Mouse (Mus musculus) kidney, embryonic 15.5 days (tissue): ENCODE results near the gene Sipa1l3. TPM values are rescaled to one million over a fixed set of nuclear protein-coding genes. Genes with fewer than 3 reads are reported as not detected.

Experiments used
- ATAC-seq: fragments of 200-750 bp; cut with Nextera tagmentation; replicated peaks from 2 replicates; pipeline ENCODE4 v1.8.0; 2017; ENCODE audit warnings: moderate TSS enrichment; ENCODE audit not compliant: low FRiP score
- H3K27ac ChIP-seq: fragments of 300-500 bp; sonication (generic); 2 replicates; pipeline ENCODE4 v1.5.1; 2015; ENCODE audit warnings: mild to moderate bottlenecking, inconsistent platforms
- H3K27me3 ChIP-seq: fragments of 300-500 bp; sonication (generic); 2 replicates; pipeline ENCODE4 v1.6.1; 2015; ENCODE audit warnings: inconsistent platforms
- H3K36me3 ChIP-seq: fragments of 300-500 bp; sonication (generic); 2 replicates; pipeline ENCODE4 v1.6.1; 2015; ENCODE audit warnings: inconsistent platforms
- H3K4me1 ChIP-seq: fragments of 300-500 bp; sonication (generic); 2 replicates; pipeline ENCODE4 v1.6.1; 2015; ENCODE audit warnings: inconsistent platforms
- H3K4me2 ChIP-seq: fragments of 300-500 bp; sonication (generic); 2 replicates; pipeline ENCODE4 v1.6.1; 2015; ENCODE audit warnings: moderate library complexity, mild to moderate bottlenecking, inconsistent platforms
- H3K4me3 ChIP-seq: fragments of 300-500 bp; sonication (generic); replicated peaks from 2 replicates; pipeline ENCODE4 v1.5.1; 2015; ENCODE audit warnings: mild to moderate bottlenecking, inconsistent platforms
- H3K9ac ChIP-seq: fragments of 300-500 bp; sonication (generic); 2 replicates; pipeline ENCODE4 v1.6.1; 2015; ENCODE audit warnings: mild to moderate bottlenecking, inconsistent platforms
- H3K9me3 ChIP-seq: fragments of 300-500 bp; sonication (generic); replicated peaks from 2 replicates; pipeline ENCODE4 v1.6.1; 2016; ENCODE audit warnings: inconsistent platforms
- WGBS: fragments of 180-500 bp; shearing (Covaris S2); methylation state at CpG from one replicate; pipeline ENCODE4 v1.1.7; 2015; ENCODE audit warnings: mixed read lengths; 5-methylcytosine and 5-hydroxymethylcytosine counted together
- polyA plus RNA-seq: library from polyadenylated mRNA; unstranded; fragments of >200 nt; fragmentation: Nextera tagmentation; extraction: Ambion mirVana; gene quantifications from 2 replicates; pipeline ENCODE4 v1.2.1, GENCODE M21; 2015

Sipa1l3 gene
- polyA plus RNA-seq, 1 experiment from 2014 or later, result 14.4 TPM

- Histone ChIP-seq H3K9me3 (no peaks in the 10 kb centered on the region), H3K27ac (no peak overlapping the region), H3K27me3 (no peaks in the 10 kb centered on the region), H3K36me3 (no peaks in the 10 kb centered on the region), H3K9ac (no peak overlapping the region), H3K4me3 (no peak overlapping the region), H3K4me2 (no peak overlapping the region), H3K4me1 (peaks cover 15% of the 10 kb centered on the region)
- 59% methylated on average over 6 of the region's 6 CpGs for WGBS
- no peak for ATAC-seq
Observed at GRCm38 (mm10) chr7:29418231-29418630, 100.2 kb downstream of the Sipa1l3 start.

- Histone ChIP-seq H3K4me2 (no peak overlapping the region), H3K36me3 (no peaks in the 10 kb centered on the region), H3K27me3 (no peaks in the 10 kb centered on the region), H3K27ac (no peak overlapping the region), H3K9me3 (no peaks in the 10 kb centered on the region), H3K4me3 (no peak overlapping the region), H3K4me1 (peaks cover 15% of the 10 kb centered on the region), H3K9ac (no peak overlapping the region)
- WGBS, result 33% methylated on average over 8 of the region's 8 CpGs
- ATAC-seq, result no peak
Observed at GRCm38 (mm10) chr7:29417332-29418069, 100.9 kb downstream of the Sipa1l3 start.

- no peak overlapping the region for H3K27ac ChIP-seq
Observed at GRCm38 (mm10) chr7:29416906-29417305, 101.5 kb downstream of the Sipa1l3 start.

GRCm38 (mm10) chr7:29411838-29412580 lies 106.4 kb downstream of the Sipa1l3 start:
- Histone ChIP-seq H3K36me3 (no peaks in the 10 kb centered on the region), H3K9ac (no peak overlapping the region), H3K4me3 (no peak overlapping the region), H3K27ac (no peak overlapping the region), H3K4me2 (no peak overlapping the region), H3K4me1 (peaks cover 10% of the 10 kb centered on the region), H3K27me3 (no peaks in the 10 kb centered on the region), H3K9me3 (no peaks in the 10 kb centered on the region)
- no peak for ATAC-seq
- 62% methylated on average over 8 of the region's 8 CpGs for WGBS

More at GRCm38 (mm10) chr7:29416906-29417305, 101.5 kb downstream of the Sipa1l3 start:
- Histone ChIP-seq H3K4me1 (peaks cover 16% of the 10 kb centered on the region), H3K9me3 (no peaks in the 10 kb centered on the region), H3K36me3 (no peaks in the 10 kb centered on the region), H3K9ac (no peak overlapping the region), H3K4me2 (no peak overlapping the region), H3K27me3 (no peaks in the 10 kb centered on the region), H3K4me3 (no peak overlapping the region)
- ATAC-seq, result no peak
- WGBS, result 54% methylated on average over 2 of the region's 2 CpGs

GRCm38 (mm10) chr7:29411216-29411816 lies 107.1 kb downstream of the Sipa1l3 start:
- Histone ChIP-seq H3K4me2 (no peak overlapping the region), H3K9ac (no peak overlapping the region), H3K27ac (no peak overlapping the region), H3K36me3 (no peaks in the 10 kb centered on the region), H3K4me3 (no peak overlapping the region), H3K9me3 (no peaks in the 10 kb centered on the region), H3K27me3 (no peaks in the 10 kb centered on the region), H3K4me1 (peaks cover 10% of the 10 kb centered on the region)
- WGBS, result 69% methylated on average over 4 of the region's 4 CpGs
- ATAC-seq, result no peak

GRCm38 (mm10) chr7:29410402-29410801 lies 108.0 kb downstream of the Sipa1l3 start:
- no peak for ATAC-seq

GRCm38 (mm10) chr7:29406855-29407254 lies 111.6 kb downstream of the Sipa1l3 start:
- H3K9ac ChIP-seq, result no peak overlapping the region
- H3K36me3 ChIP-seq, result no peaks in the 10 kb centered on the region
- no peak overlapping the region for H3K4me2 ChIP-seq
- no peak for ATAC-seq
- 83% methylated on average over 4 of the region's 4 CpGs for WGBS
- H3K27ac ChIP-seq, result no peak overlapping the region
- H3K4me1 ChIP-seq, result peaks cover 9% of the 10 kb centered on the region
- H3K4me3 ChIP-seq, result no peak overlapping the region
- H3K9me3 ChIP-seq, result no peaks in the 10 kb centered on the region
- no peaks in the 10 kb centered on the region for H3K27me3 ChIP-seq

More at GRCm38 (mm10) chr7:29410402-29410801, 108.0 kb downstream of the Sipa1l3 start:
- no peaks in the 10 kb centered on the region for H3K27me3 ChIP-seq
- H3K4me1 ChIP-seq, result peaks cover 10% of the 10 kb centered on the region
- no peak overlapping the region for H3K27ac ChIP-seq
- WGBS, result 87% methylated on average over 8 of the region's 8 CpGs
- no peak overlapping the region for H3K9ac ChIP-seq
- H3K9me3 ChIP-seq, result no peaks in the 10 kb centered on the region
- H3K36me3 ChIP-seq, result no peaks in the 10 kb centered on the region
- no peak overlapping the region for H3K4me2 ChIP-seq
- no peak overlapping the region for H3K4me3 ChIP-seq

- no peaks in the 10 kb centered on the region for H3K27me3 ChIP-seq
- H3K4me1 ChIP-seq, result no peaks in the 10 kb centered on the region
- 91% methylated on average over 2 of the region's 2 CpGs for WGBS
Observed at GRCm38 (mm10) chr7:29404126-29404525, 114.3 kb downstream of the Sipa1l3 start.

GRCm38 (mm10) chr7:29402015-29402414 lies 116.4 kb downstream of the Sipa1l3 start:
- Histone ChIP-seq H3K36me3 (peaks cover 30% of the 10 kb centered on the region), H3K9me3 (no peaks in the 10 kb centered on the region), H3K27ac (no peak overlapping the region), H3K4me1 (no peaks in the 10 kb centered on the region), H3K4me3 (no peak overlapping the region), H3K27me3 (no peaks in the 10 kb centered on the region), H3K4me2 (no peak overlapping the region), H3K9ac (no peak overlapping the region)
- 91% methylated on average over 4 of the region's 4 CpGs for WGBS
- no peak for ATAC-seq

More at GRCm38 (mm10) chr7:29404126-29404525, 114.3 kb downstream of the Sipa1l3 start:
- Histone ChIP-seq H3K9ac (no peak overlapping the region), H3K4me3 (no peak overlapping the region), H3K27ac (no peak overlapping the region), H3K4me2 (no peak overlapping the region), H3K9me3 (no peaks in the 10 kb centered on the region), H3K36me3 (peaks cover 18% of the 10 kb centered on the region)
- no peak for ATAC-seq

- Histone ChIP-seq H3K27ac (no peak overlapping the region), H3K4me3 (no peak overlapping the region), H3K36me3 (peaks cover 46% of the 10 kb centered on the region), H3K4me1 (no peaks in the 10 kb centered on the region), H3K9me3 (no peaks in the 10 kb centered on the region), H3K4me2 (no peak overlapping the region), H3K27me3 (no peaks in the 10 kb centered on the region), H3K9ac (no peak overlapping the region)
- WGBS, result 97% methylated on average over 8 of the region's 8 CpGs
- no peak for ATAC-seq
Observed at GRCm38 (mm10) chr7:29400451-29400850, 118.0 kb downstream of the Sipa1l3 start.

GRCm38 (mm10) chr7:29399056-29399455 lies 119.4 kb downstream of the Sipa1l3 start:
- no peaks in the 10 kb centered on the region for H3K9me3 ChIP-seq
- H3K27me3 ChIP-seq, result no peaks in the 10 kb centered on the region
- H3K4me2 ChIP-seq, result no peak overlapping the region
- 95% methylated on average over 9 of the region's 9 CpGs for WGBS
- H3K9ac ChIP-seq, result no peak overlapping the region
- H3K4me1 ChIP-seq, result no peaks in the 10 kb centered on the region
- ATAC-seq, result no peak
- no peak overlapping the region for H3K4me3 ChIP-seq
- peaks cover 58% of the 10 kb centered on the region for H3K36me3 ChIP-seq
- H3K27ac ChIP-seq, result no peak overlapping the region

GRCm38 (mm10) chr7:29397486-29397885 lies 121.0 kb downstream of the Sipa1l3 start:
- Histone ChIP-seq H3K4me2 (no peak overlapping the region), H3K36me3 (peaks cover 67% of the 10 kb centered on the region), H3K27me3 (no peaks in the 10 kb centered on the region), H3K9ac (no peak overlapping the region), H3K9me3 (no peaks in the 10 kb centered on the region), H3K27ac (no peak overlapping the region), H3K4me3 (no peak overlapping the region), H3K4me1 (no peaks in the 10 kb centered on the region)
- WGBS, result 75% methylated on average over 3 of the region's 3 CpGs
- ATAC-seq, result no peak
